Mouse (Mus musculus) midbrain, embryonic 15.5 days (tissue): ENCODE measurements around the gene Chaf1b. TPM values are rescaled to one million over a fixed set of nuclear protein-coding genes. Genes with fewer than 3 reads are reported as not detected.
A peak's percentile ranks its signal among the peaks of the same experiment; 100 is the strongest.

ENCODE experiments used
- ATAC-seq: fragments of 200-750 bp; cut with Nextera tagmentation; replicated peaks from 2 replicates; pipeline ENCODE4 v1.8.0; 2017; ENCODE audit warnings: moderate TSS enrichment
- H3K27ac ChIP-seq: fragments of 300-500 bp; sonication (generic); 2 replicates; pipeline ENCODE4 v1.5.1; 2015; ENCODE audit warnings: mild to moderate bottlenecking, inconsistent platforms
- H3K27me3 ChIP-seq: fragments of 300-500 bp; sonication (generic); replicated peaks from 2 replicates; pipeline ENCODE4 v1.6.1; 2015; ENCODE audit warnings: inconsistent platforms
- H3K36me3 ChIP-seq: fragments of 300-500 bp; sonication (generic); replicated peaks from 2 replicates; pipeline ENCODE4 v1.6.1; 2015; ENCODE audit warnings: inconsistent platforms
- H3K4me1 ChIP-seq: fragments of 300-500 bp; sonication (generic); 2 replicates; pipeline ENCODE4 v1.6.1; 2015; ENCODE audit warnings: inconsistent platforms
- H3K4me2 ChIP-seq: fragments of 300-500 bp; sonication (generic); 2 replicates; pipeline ENCODE4 v1.6.1; 2015; ENCODE audit warnings: inconsistent platforms, mild to moderate bottlenecking, moderate library complexity
- H3K4me3 ChIP-seq: fragments of 300-500 bp; sonication (generic); 2 replicates; pipeline ENCODE4 v1.5.1; 2015; ENCODE audit warnings: mild to moderate bottlenecking, inconsistent platforms
- H3K9ac ChIP-seq: fragments of 300-500 bp; sonication (generic); 2 replicates; pipeline ENCODE4 v1.6.1; 2015; ENCODE audit warnings: mild to moderate bottlenecking, inconsistent platforms
- H3K9me3 ChIP-seq: fragments of 300-500 bp; sonication (generic); 2 replicates; pipeline ENCODE4 v1.6.1; 2016; ENCODE audit warnings: inconsistent platforms
- WGBS: fragments of 180-500 bp; shearing (Covaris S2); methylation state at CpG from one replicate; pipeline ENCODE4 v1.1.7; 2015; ENCODE audit warnings: mixed read lengths; 5-methylcytosine and 5-hydroxymethylcytosine counted together
- polyA plus RNA-seq: library from polyadenylated mRNA; unstranded; fragments of >200 nt; fragmentation: Nextera tagmentation; extraction: Ambion mirVana; gene quantifications from 2 replicates; pipeline ENCODE4 v1.2.1, GENCODE M21; 2015

The Chaf1b gene
- polyA plus RNA-seq, 1 experiment from 2014 or later = 17.0 TPM

DNA sequence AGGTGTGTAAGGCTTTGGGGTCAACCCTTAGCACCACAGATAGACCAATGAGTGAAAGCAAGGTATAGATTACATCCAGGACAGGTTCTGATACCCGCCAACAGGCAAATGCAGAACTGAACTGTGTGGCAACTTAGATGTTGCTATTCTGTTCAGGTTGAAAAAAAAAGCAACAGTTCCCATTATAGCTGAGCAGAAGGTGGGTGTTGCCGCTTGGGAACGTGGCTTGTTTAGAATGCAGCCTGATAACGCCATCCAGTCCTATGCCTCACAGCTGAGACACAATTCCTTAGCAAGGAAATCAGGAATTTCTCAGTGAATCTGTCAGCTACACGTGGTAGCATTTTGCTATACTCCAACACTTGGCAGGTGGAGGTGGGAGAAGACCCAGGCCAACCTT, 9.6 kb downstream of the Chaf1b start:
- no peak for ATAC-seq

DNA sequence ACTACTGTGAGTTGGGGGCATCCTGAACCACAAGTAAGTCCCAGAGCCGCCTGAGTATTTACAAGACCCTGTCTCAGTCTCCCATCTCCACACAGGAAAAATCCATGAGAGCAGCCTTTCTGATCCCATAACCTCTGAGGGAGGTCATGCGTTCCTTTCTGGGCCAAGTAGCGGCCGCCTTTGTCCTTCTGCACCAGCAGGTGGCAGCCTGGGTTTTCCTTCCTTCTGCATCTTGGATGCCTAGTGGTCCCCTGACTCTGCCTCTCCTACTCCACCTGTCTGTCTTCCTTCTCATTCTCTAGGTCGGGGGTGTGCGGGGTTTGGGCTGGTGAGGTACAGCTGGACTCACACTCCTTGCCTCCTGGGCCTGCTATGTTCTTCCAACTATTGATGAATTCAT, 19.3 kb downstream of the Chaf1b start:
- H3K4me1 ChIP-seq = no peaks in the 10 kb centered on the region
- H3K4me3 ChIP-seq = no peak overlapping the region
- H3K9me3 ChIP-seq = no peaks in the 10 kb centered on the region
- 75% methylated on average over 6 of the region's 6 CpGs for WGBS
- H3K27ac ChIP-seq = no peak overlapping the region
- no peaks in the 10 kb centered on the region for H3K27me3 ChIP-seq
- ATAC-seq = no peak
- no peak overlapping the region for H3K9ac ChIP-seq
- H3K36me3 ChIP-seq = no peaks in the 10 kb centered on the region
- H3K4me2 ChIP-seq = no peak overlapping the region

More for the DNA sequence above, 9.6 kb downstream of the Chaf1b start:
- Histone ChIP-seq H3K27ac (no peak overlapping the region), H3K9me3 (no peaks in the 10 kb centered on the region), H3K4me2 (no peak overlapping the region), H3K4me1 (no peaks in the 10 kb centered on the region), H3K4me3 (no peak overlapping the region), H3K36me3 (no peaks in the 10 kb centered on the region), H3K27me3 (no peaks in the 10 kb centered on the region), H3K9ac (no peak overlapping the region)
- WGBS = 90% methylated on average over 5 of the region's 5 CpGs

DNA sequence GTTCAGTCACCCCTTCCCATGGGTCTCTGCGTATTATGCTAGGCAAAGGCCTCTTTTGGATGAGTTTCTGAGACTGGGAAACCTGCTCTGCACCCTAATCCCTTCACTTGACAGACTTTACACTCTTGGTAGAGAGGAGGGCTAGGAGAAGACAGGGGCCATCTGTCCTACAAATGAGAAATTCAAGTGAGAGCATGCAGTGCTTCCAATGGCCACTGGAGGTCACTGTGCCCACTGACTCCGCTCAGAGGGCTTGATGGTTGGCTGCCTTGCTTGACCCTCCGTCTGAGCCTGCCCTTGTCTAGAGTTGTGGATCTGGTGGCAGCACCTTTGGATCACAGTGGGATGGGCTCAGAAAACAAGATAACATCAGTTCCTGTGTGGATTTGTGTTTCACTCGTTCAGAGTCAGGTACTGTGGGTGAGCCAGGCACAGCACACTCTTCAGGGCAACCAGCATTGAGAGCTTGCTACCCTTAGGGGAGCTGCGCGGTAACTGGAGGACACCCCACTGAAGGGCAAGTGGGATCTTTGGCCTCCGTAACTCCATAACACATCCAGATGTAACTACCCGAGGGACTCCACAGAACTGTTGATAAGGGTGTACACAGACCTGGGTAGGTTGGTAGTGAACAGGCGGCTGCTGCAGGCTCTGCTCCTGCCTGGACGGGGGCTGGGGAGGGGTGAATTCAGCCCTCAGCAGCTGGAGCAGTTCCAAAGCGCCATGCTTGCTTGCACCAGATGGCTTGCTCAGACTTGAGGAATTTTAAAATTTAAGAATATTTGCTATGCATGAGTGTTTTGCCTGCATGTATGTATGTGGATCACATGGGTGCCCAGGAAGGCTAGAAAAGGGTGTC, 22.7 kb downstream of the Chaf1b start:
- 70% methylated on average over 11 of the region's 11 CpGs for WGBS
- no peaks in the 10 kb centered on the region for H3K4me1 ChIP-seq
- no peaks in the 10 kb centered on the region for H3K36me3 ChIP-seq
- H3K9me3 ChIP-seq = no peaks in the 10 kb centered on the region
- H3K27me3 ChIP-seq = no peaks in the 10 kb centered on the region
- H3K4me3 ChIP-seq = no peak overlapping the region
- no peak overlapping the region for H3K27ac ChIP-seq
- ATAC-seq = 0 out of 2 replicates have a peak, but pooled peaks have one; percentile 11
- no peak overlapping the region for H3K9ac ChIP-seq
- H3K4me2 ChIP-seq = no peak overlapping the region

DNA sequence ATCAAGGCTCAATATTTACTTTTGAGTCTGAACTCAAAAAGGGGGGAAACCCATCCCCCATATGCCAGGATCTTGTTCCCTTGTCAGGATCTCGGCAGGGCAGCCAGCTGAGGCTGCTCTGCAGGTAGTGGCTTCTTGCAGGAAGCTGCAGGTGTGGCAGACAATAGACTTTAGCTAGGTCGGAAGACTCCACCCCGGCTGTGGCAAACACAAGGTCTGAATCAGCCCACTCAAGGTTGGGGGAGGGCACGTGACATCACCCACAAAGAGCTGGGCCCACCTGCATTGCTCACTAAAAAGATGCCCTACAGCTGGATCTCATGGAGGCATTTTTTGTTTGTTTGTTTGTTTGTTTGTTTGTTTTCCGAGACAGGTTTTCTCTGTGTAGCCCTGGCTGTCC, 24.1 kb downstream of the Chaf1b start:
- WGBS = 79% methylated on average over 5 of the region's 5 CpGs
- Histone ChIP-seq H3K9ac (no peak overlapping the region), H3K9me3 (no peaks in the 10 kb centered on the region), H3K36me3 (no peaks in the 10 kb centered on the region), H3K27me3 (no peaks in the 10 kb centered on the region), H3K4me1 (no peaks in the 10 kb centered on the region), H3K4me2 (no peak overlapping the region), H3K27ac (no peak overlapping the region), H3K4me3 (no peak overlapping the region)
- no peak for ATAC-seq

DNA sequence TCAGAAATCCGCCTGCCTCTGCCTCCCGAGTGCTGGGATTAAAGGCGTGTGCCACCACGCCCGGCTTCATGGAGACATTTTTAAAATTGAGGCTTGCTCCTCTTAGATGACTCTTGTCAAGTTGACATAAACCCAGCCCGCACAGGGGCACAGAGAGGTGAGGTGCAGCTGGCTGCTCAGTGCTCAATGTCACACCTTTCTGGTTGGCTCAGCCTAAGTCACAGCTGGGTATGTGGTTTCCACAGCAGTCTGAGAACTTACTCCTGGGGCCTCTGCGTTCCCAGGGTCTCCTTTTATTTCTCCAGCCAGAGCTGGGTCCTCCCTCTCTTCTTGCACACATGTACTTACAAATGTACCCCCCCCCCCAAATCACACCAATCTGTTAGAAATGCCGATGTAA, 24.5 kb downstream of the Chaf1b start:
- Histone ChIP-seq H3K4me3 (no peak overlapping the region), H3K36me3 (no peaks in the 10 kb centered on the region), H3K9ac (no peak overlapping the region), H3K4me1 (no peaks in the 10 kb centered on the region), H3K9me3 (no peaks in the 10 kb centered on the region), H3K27ac (no peak overlapping the region), H3K4me2 (no peak overlapping the region), H3K27me3 (no peaks in the 10 kb centered on the region)
- WGBS = 92% methylated on average over 8 of the region's 8 CpGs
- ATAC-seq = no peak

- H3K4me1 ChIP-seq = no peaks in the 10 kb centered on the region
- ATAC-seq = no peak
- H3K27ac ChIP-seq = no peak overlapping the region
- no peak overlapping the region for H3K9ac ChIP-seq
- no peak overlapping the region for H3K4me2 ChIP-seq
- no peak overlapping the region for H3K4me3 ChIP-seq
- no peaks in the 10 kb centered on the region for H3K9me3 ChIP-seq
- no peaks in the 10 kb centered on the region for H3K27me3 ChIP-seq
- WGBS = 90% methylated on average over 3 of the region's 3 CpGs
- no peaks in the 10 kb centered on the region for H3K36me3 ChIP-seq
Observed at GRCm38 (mm10) chr16:93909936-93910335, 26.2 kb downstream of the Chaf1b start.

GRCm38 (mm10) chr16:93910735-93911665, 27.3 kb downstream of the Chaf1b start:
- H3K4me1 ChIP-seq = no peaks in the 10 kb centered on the region
- H3K27me3 ChIP-seq = no peaks in the 10 kb centered on the region
- no peak for ATAC-seq
- H3K9ac ChIP-seq = no peak overlapping the region
- H3K36me3 ChIP-seq = no peaks in the 10 kb centered on the region
- H3K4me2 ChIP-seq = no peak overlapping the region
- no peaks in the 10 kb centered on the region for H3K9me3 ChIP-seq
- H3K4me3 ChIP-seq = no peak overlapping the region
- H3K27ac ChIP-seq = no peak overlapping the region
- 71% methylated on average over 28 of the region's 28 CpGs for WGBS

DNA sequence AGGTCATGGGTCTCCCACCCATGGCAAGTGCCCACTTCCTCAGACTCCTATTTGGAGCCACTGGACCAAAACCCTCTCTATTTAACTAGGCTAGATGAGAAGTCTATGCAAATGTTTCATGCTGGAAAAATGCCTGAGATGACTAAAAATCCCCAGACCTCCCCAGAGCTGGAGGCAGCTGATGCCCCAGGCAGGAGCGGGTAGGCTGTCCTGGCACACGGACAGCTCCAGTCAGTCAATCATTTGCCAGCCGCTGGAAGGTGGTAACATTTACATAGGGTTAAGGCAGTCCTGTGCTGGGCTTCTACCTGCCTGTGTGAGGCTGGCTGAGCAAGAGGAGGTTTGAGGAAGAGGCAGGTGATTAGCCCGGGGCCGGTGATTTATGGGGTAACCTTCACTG, 28.5 kb downstream of the Chaf1b start:
- Histone ChIP-seq H3K4me3 (no peak overlapping the region), H3K9me3 (no peaks in the 10 kb centered on the region), H3K27ac (no peak overlapping the region), H3K36me3 (no peaks in the 10 kb centered on the region), H3K4me1 (no peaks in the 10 kb centered on the region), H3K9ac (no peak overlapping the region), H3K4me2 (no peak overlapping the region), H3K27me3 (no peaks in the 10 kb centered on the region)
- no peak for ATAC-seq
- 76% methylated on average over 5 of the region's 5 CpGs for WGBS

GRCm38 (mm10) chr16:93912808-93913207, 29.1 kb downstream of the Chaf1b start:
- Histone ChIP-seq H3K27ac (no peak overlapping the region), H3K27me3 (no peaks in the 10 kb centered on the region), H3K4me3 (no peak overlapping the region), H3K9ac (no peak overlapping the region), H3K4me1 (no peaks in the 10 kb centered on the region), H3K36me3 (no peaks in the 10 kb centered on the region), H3K9me3 (no peaks in the 10 kb centered on the region), H3K4me2 (no peak overlapping the region)
- WGBS = 77% methylated on average over 3 of the region's 3 CpGs
- no peak for ATAC-seq

GRCm38 (mm10) chr16:93913881-93914576, 30.3 kb downstream of the Chaf1b start:
- Histone ChIP-seq H3K27ac (no peak overlapping the region), H3K4me1 (no peaks in the 10 kb centered on the region), H3K27me3 (no peaks in the 10 kb centered on the region), H3K4me2 (no peak overlapping the region), H3K4me3 (no peak overlapping the region), H3K36me3 (no peaks in the 10 kb centered on the region), H3K9me3 (no peaks in the 10 kb centered on the region), H3K9ac (no peak overlapping the region)
- no peak for ATAC-seq
- WGBS = 75% methylated on average over 10 of the region's 10 CpGs

GRCm38 (mm10) chr16:93915338-93915849, 31.7 kb downstream of the Chaf1b start:
- no peak overlapping the region for H3K27ac ChIP-seq
- WGBS = 38% methylated on average over 9 of the region's 10 CpGs
- no peak overlapping the region for H3K4me3 ChIP-seq
- no peak for ATAC-seq
- H3K27me3 ChIP-seq = no peaks in the 10 kb centered on the region
- no peaks in the 10 kb centered on the region for H3K9me3 ChIP-seq
- no peaks in the 10 kb centered on the region for H3K4me1 ChIP-seq
- no peak overlapping the region for H3K4me2 ChIP-seq
- H3K9ac ChIP-seq = no peak overlapping the region
- no peaks in the 10 kb centered on the region for H3K36me3 ChIP-seq
